Mouse (Mus musculus): ENCODE data around the gene Mrgprb1.
"Not testable (repeated sequence)": the region's sequence is repeated elsewhere in the genome, so short reads cannot be mapped to it uniquely, and the experiment has no call there.

Mrgprb1 gene

DNA sequence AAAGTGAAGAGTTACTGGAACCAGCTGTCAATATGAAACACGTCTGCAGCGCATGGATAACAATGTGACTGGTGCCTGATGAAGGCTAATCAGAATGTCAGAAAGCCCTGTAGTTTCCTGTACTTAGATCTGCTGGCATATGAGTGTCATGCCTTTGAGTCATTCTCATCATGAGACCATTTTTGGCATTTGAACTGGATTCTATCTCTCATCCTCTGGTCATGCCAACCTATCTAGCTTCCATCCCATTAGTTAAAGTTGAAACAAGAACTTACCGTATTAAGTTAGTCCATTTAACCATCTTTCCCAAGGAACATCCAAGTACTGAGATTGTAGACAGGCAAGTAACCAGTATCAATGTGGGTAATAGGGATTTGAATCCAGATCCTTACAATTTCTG lies at the start of gene Mrgprb1:
Gene Mrgprb1, minus strand, starts transcription at position 101 of the 400 bp plus-strand sequence.
- no peak for DNase-seq

DNA sequence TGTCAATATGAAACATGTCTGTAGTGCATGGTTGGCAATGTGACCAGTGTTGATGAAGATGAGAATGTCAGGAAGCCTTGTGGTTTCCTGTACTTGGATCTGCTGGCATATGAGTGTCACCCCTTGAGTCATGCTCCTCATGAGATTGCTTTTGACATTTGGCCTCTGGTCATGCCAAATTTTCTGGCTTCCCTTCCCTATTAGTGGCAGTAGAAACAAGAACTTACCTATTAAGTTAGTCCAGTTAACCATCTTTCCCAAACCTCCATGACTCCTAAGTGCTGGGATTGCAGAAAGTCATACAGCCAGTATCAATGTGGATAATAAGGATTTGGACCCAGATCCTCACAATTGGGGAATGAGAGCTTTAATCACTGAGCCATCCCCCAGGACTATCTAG lies 43.1 kb upstream of the Mrgprb1 start, which contains the start of gene Mrgprx2:
Gene Mrgprx2, minus strand, starts transcription at position 101 of the 400 bp plus-strand sequence.
- DNase-seq: no peak

DNA sequence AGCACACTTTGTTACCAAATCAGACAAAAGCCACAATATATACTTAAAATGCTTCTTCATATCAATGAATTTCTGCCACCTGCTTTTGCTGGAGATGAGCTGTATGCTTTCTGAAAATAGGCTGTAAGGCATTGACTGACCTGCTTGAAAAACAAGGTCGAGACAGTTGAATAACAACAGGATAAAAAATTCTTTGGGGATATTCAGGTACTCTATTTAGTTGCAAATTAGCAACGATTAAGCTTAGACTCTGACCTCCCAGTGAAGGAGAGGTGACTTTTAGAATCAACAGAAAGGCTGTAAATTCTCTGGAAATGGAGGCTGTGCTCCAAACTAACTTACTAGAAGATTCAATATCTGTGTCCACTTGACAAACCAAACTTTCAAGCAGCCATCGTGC lies 19.6 kb downstream of the Mrgprb1 start:
- DNase-seq: no peak

DNA sequence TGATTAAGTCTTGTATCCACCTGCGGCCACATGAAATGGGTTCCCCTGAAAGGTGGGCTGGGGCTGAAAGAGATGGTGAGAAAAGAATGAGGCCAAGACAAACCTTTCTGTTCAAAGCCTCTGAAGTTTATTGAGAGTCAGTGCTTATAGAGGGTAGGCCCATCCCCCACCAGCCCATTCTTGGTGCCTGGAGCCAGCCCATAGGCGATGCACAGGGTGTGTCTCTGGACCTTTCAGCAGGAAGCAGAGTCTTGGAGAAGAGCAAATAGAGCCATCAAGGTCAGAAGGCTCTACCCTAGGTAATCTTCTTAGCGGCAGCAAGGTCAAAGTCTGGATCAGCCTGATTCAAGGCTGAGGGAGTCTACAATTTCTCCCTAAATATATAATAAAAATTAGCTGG lies 20.2 kb downstream of the Mrgprb1 start:
- DNase-seq: not testable (repeated sequence)
